Mouse (Mus musculus) liver, adult 2 months (tissue): Measurements from ENCODE around the gene Frem2. TPM values are rescaled to one million over a fixed set of nuclear protein-coding genes. Genes with fewer than 3 reads are reported as not detected.

Source experiments
- DNase-seq: peaks from one replicate; pipeline ENCODE4 v3.0.0-alpha.2; 2011; ENCODE audit warnings: low read depth, low spot score; ENCODE audit errors: extremely low read depth
- H3K27ac ChIP-seq: fragments of 200-500 bp; replicated peaks from 2 replicates; pipeline ENCODE4 v1.5.1; 2012; ENCODE audit warnings: low read depth, mild to moderate bottlenecking, control low read depth, inconsistent platforms, low read length; ENCODE audit not compliant: insufficient read depth
- H3K27me3 ChIP-seq: fragments of 200-500 bp; 2 replicates; pipeline ENCODE4 v1.6.1; 2012; ENCODE audit warnings: mild to moderate bottlenecking, moderate library complexity, low read length, inconsistent platforms; ENCODE audit not compliant: control insufficient read depth, insufficient read depth
- H3K36me3 ChIP-seq: fragments of 200-500 bp; 2 replicates; pipeline ENCODE4 v1.6.1; 2012; ENCODE audit warnings: low read length, inconsistent platforms; ENCODE audit not compliant: control insufficient read depth, insufficient read depth
- H3K4me1 ChIP-seq: fragments of 200-500 bp; 2 replicates; pipeline ENCODE4 v1.6.1; 2011; ENCODE audit warnings: low read length; ENCODE audit not compliant: control insufficient read depth, insufficient read depth
- H3K4me3 ChIP-seq: fragments of 200-500 bp; 2 replicates; pipeline ENCODE4 v1.5.1; 2011; ENCODE audit warnings: low read depth, mild to moderate bottlenecking, control low read depth, low read length, moderate library complexity; ENCODE audit not compliant: insufficient read depth
- H3K79me2 ChIP-seq: fragments of 200-500 bp; 2 replicates; pipeline ENCODE4 v1.6.1; 2012; ENCODE audit warnings: inconsistent platforms, mild to moderate bottlenecking, low read length, moderate library complexity; ENCODE audit not compliant: control insufficient read depth, insufficient read depth
- H3K9ac ChIP-seq: fragments of 200-500 bp; 2 replicates; pipeline ENCODE4 v1.6.1; 2012; ENCODE audit warnings: low read depth, mild to moderate bottlenecking, control low read depth, inconsistent platforms, low read length
- CTCF ChIP-seq: fragments of 200-500 bp; IDR thresholded peaks from 2 replicates; pipeline ENCODE4 v1.5.1; 2011; ENCODE audit warnings: low read depth, low read length, control low read depth
- POLR2A ChIP-seq: fragments of 200-500 bp; IDR thresholded peaks from 2 replicates; pipeline ENCODE4 v1.6.1; 2011; ENCODE audit warnings: low read length, control low read depth; ENCODE audit not compliant: insufficient read depth; ENCODE audit errors: extremely low read depth
- WGBS: fragments of 180-500 bp; shearing (Covaris S2); methylation state at CpG from one replicate; pipeline ENCODE4 v1.1.7; 2018; 5-methylcytosine and 5-hydroxymethylcytosine counted together
- polyA plus RNA-seq: library from polyadenylated mRNA; depleted of rRNA; stranded (reverse); fragments of >200 nt; gene quantifications from 2 replicates; pipeline ENCODE4 v1.2.3, GENCODE M21; 2012; rRNA removed
- total RNA-seq: library from RNA; depleted of rRNA; stranded (reverse); fragments of >200 nt; gene quantifications from 2 replicates; pipeline ENCODE4 v1.2.3, GENCODE M21; 2014; rRNA removed

Gene Frem2
- total RNA-seq = 0.09 and 0.13 TPM in 2 replicates
- 0.02 and 0.06 TPM in 2 replicates for polyA plus RNA-seq

GRCm38 (mm10) chr3:53656878-53657561 is at the start of gene Frem2:
Frem2 (minus strand) TSS chr3:53657355.
- Histone ChIP-seq H3K4me3 (peak within 1 kb of the TSS; percentile 42; the same call in 1 of the 2 replicates), H3K9ac (peak within 1 kb of the TSS; percentile 36; the same call in 1 of the 2 replicates), H3K79me2 (no peaks in the 10 kb centered on the region), H3K36me3 (no peaks in the 10 kb centered on the region), H3K27me3 (peaks cover 15% of the 10 kb centered on the region; the same call in 1 of the 2 replicates), H3K27ac (no peak within 1 kb of the TSS), H3K4me1 (no peaks in the 10 kb centered on the region)
- no peak for TF ChIP-seq CTCF
- no peak for TF ChIP-seq POLR2A
- 1% methylated on average over 34 of the region's 34 CpGs for WGBS
- no peak for DNase-seq

- no peak for DNase-seq
Observed at GRCm38 (mm10) chr3:53705992-53706495, 48.9 kb upstream of the Frem2 start.

GRCm38 (mm10) chr3:53703126-53703505 is 46.0 kb upstream of the Frem2 start:
- H3K4me1 ChIP-seq = 0 out of 2 replicates have a peak, but pooled peaks cover 2% of the 10 kb centered on the region
- 28% methylated on average over 8 of the region's 8 CpGs for WGBS
- no peak overlapping the region for H3K9ac ChIP-seq
- no peak for TF ChIP-seq POLR2A
- no peak for TF ChIP-seq CTCF
- no peaks in the 10 kb centered on the region for H3K79me2 ChIP-seq
- H3K27ac ChIP-seq = no peak overlapping the region
- no peak for DNase-seq
- H3K36me3 ChIP-seq = no peaks in the 10 kb centered on the region
- no peak overlapping the region for H3K4me3 ChIP-seq
- H3K27me3 ChIP-seq = no peaks in the 10 kb centered on the region

More at GRCm38 (mm10) chr3:53705992-53706495, 48.9 kb upstream of the Frem2 start:
- Histone ChIP-seq H3K27ac (no peak overlapping the region), H3K36me3 (no peaks in the 10 kb centered on the region), H3K27me3 (no peaks in the 10 kb centered on the region), H3K79me2 (no peaks in the 10 kb centered on the region), H3K4me3 (no peak overlapping the region), H3K9ac (no peak overlapping the region), H3K4me1 (0 out of 2 replicates have a peak, but pooled peaks cover 2% of the 10 kb centered on the region)
- 79% methylated on average over 6 of the region's 6 CpGs for WGBS
- TF ChIP-seq POLR2A (no peak), CTCF (no peak)

DNA sequence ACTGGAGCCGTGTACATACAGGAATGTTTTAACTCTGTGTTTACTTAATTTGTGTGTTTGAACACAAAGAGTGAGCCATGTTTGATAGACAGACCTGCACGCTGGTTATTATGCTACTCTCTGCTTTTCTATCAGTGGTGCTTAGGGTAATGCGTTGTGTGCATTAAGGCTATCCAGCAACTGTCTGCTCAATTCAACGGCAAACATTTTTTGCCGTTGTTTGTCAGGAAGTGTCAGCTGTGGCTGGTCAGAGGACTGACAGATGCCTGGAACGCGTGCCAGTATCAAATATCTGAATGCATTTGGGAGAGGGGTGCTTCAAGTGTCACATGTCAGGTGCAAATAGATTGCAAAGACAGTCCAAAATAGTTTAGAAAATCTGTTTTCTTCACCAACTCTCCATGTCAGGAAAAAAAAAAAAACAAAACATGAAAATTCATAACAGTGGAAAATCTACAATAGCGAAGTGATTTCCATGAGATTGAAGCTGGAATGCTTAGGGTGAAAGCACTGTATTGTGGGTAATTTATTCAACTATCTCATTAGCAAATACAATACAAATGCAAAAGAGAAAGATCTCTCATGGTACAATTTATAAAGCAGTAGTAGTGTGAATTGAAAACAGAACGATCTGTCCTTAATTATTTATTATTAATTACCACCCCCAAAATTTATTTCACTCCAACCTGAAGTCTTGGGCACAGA is 45.4 kb upstream of the Frem2 start:
- H3K4me3 ChIP-seq = no peak overlapping the region
- 0 out of 2 replicates have a peak, but pooled peaks cover 2% of the 10 kb centered on the region for H3K4me1 ChIP-seq
- no peak overlapping the region for H3K9ac ChIP-seq
- no peaks in the 10 kb centered on the region for H3K79me2 ChIP-seq
- TF ChIP-seq POLR2A (no peak), CTCF (no peak)
- H3K36me3 ChIP-seq = no peaks in the 10 kb centered on the region
- H3K27ac ChIP-seq = no peak overlapping the region
- no peaks in the 10 kb centered on the region for H3K27me3 ChIP-seq
- 47% methylated on average over 9 of the region's 9 CpGs for WGBS
- DNase-seq = no peak

DNA sequence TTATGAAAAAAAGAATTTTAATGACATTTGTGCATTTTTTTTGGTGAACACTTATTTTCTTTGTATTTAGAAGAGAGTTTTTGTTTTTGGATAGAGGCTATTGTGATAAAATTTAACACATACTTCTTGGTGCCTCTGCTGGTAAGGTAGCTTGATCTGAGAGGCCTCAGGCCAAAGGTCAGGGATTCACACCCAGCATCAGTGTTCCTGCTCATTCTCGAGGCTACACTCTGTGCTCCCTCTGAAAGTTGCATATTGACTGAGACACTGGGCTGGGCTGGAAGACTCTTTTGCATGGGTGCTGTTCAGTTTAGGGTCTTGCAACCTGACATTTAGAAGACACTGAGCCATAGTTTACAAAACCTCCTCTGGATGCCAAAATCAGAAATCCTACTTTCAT is 44.8 kb upstream of the Frem2 start:
- WGBS = 76% methylated on average over 1 of the region's 1 CpGs
- 0 out of 2 replicates have a peak, but pooled peaks cover 2% of the 10 kb centered on the region for H3K4me1 ChIP-seq
- no peak overlapping the region for H3K9ac ChIP-seq
- H3K4me3 ChIP-seq = no peak overlapping the region
- no peak for TF ChIP-seq CTCF
- TF ChIP-seq POLR2A = no peak
- no peaks in the 10 kb centered on the region for H3K27me3 ChIP-seq
- H3K27ac ChIP-seq = no peak overlapping the region
- DNase-seq = no peak
- H3K36me3 ChIP-seq = no peaks in the 10 kb centered on the region
- no peaks in the 10 kb centered on the region for H3K79me2 ChIP-seq
